Mouse (Mus musculus): ENCODE data around the gene AW549877. TPM values are rescaled to one million over a fixed set of nuclear protein-coding genes. Genes with fewer than 3 reads are reported as not detected.

Gene AW549877
- 10 to 100 TPM; 33.3 to 34.5 TPM for polyA plus RNA-seq (2017; shearing (Covaris generic))

DNA sequence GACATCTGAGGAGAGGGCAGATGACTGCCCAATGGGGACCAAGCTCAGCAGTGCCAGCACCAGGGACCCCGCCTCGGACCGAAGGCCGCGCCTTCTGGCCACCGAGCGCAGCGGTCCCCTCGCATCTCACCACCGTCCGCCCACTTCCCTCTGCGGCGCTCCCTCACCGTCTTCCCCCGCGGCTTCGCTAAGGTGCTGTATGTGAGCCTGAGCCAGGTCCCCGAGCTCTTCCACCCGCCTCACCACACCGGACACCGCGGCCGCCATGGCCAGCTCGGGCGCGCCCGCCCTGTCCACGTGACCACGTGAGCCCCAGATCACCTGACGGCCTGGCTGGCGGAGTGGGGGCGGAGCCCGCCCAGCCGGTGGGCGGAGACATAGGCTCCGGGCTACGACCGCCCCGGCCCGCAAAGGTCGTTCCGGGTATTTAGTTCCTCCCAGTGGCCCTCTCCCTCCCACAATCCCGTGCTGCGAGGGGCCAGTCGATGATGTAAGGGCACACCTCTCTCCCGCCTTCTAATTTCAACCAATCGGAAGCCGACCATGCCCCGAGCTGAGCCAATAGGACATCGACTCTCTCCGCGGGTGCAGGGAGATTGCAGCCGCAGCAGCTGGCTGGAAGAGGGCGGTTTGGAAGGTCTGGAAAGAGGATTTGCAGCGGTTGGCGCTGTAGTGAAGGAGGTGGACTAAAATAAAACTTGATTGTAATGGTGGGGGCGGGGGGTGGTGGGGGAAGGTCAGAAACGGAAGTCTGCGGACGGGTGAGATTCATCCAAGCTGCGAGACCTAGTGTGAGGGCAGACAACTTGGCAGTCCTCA is at the start of gene AW549877:
TSS of gene AW549877 (minus strand) at position 297 of the 819 bp plus-strand sequence.
- peak; percentile 95 for ATAC-seq

DNA sequence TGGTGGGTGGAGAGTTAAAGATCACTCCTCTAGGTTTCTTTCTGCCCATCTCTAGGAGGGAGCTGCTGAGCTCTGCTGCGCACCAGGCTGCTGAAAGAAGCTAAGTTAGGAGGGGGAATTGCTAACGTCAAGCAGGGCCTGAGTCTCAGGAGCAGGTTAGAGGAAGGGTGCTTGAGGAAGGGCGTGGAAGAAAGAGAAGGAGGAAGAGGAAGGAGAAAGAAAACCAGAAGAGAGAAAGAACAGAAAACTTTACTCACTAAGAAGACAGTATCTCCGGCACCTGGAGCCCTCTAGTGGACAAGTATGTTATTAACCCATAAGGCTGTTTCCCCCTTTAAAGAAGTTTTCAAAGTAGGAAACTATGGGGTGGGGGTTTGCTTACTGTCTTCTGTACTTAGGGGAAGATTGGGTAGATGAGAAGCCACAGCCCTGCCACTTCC is 47.5 kb upstream of the AW549877 start:
- peak; percentile 88 for ATAC-seq

DNA sequence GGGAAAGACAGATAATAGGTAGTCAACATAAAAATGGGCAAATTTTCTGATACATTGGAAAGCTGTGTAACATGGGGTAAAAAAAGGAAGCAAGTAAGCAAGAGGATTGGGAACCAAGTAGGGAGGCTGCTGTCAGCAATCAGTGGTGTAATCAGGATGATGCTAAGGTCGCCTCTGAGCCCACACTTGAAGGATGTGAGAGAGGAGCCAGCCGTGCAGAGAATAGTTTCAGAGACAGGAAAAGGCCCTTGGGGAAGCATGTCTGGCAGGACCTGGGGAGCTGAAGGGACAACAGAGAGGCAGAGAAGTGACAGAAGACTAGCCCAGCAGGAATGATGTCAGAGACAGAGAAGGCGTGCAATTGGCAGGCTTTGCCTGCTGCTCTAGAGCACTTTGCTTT is 46.9 kb upstream of the AW549877 start:
- ATAC-seq = peak; percentile 18

DNA sequence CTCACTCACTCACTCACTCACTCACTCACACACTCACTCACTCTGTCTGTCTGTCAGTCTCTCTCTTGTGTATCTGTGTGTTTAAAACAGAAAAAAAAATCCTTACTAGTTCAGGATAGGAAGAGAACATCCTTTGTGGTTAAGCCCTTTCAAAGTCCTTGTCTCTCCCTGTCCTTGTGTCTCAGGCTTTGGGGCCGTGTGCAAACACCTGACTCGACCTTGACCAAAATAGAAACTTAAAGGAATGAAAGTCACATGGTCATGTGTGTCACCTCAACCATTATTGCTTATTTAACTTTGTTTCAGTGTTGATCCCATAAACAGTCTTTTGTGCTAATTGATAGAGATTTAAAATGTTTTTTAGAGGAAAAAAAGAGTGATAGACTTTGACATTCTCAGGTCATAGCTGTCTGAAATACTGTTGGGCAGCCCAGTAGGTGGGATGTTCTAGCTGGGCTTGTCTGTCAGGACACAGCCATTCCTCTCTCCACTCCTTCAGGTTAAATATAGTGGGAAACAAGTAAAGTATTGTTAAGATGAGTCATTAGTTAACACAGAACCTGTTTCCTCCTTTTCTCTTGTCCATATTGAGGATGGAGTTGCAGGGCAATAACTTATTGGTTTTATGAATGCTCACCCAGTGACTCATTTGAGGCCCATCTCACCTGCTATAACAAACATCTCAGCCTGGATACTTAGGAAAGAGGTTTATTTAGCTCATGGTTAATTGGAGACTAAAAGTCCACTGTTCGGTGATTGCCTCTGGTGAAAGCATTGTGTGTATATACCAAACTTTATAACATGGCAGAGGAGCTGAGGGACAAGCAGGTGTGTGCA is 37.8 kb upstream of the AW549877 start:
- no peak for ATAC-seq

DNA sequence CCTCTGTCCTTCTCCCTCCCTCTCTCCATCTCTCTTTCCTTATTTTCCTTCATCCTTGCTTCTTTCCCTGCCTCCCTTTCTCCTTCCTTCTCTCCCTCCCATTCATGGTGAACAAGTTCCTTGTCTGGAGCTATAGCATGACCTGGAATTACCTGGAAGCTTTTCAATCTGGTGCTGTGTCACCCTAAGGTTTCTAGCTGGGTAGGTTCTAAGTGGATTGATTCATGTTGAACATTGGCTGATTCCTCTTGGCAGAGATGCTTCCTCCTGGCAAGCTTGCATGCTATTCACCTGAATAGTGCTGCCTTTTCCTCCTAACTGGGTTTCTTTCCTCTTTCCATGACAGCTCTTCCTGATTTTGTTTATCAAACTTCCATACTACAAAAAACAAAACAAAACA is 33.4 kb upstream of the AW549877 start:
- no peak for ATAC-seq

DNA sequence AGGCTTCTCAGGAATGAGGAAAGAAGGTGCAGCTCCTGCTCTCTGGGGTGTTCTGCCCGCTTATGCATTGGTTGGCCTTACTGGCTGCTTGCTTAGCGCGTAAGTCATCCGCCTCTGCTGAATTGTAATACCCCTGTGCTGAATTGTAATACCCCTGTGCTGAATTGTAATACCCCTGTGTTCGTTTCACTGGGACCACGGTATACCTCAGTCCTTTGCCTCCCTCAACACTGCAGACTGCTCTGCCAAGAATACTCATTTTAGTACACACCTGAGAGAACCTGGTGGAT is 32.8 kb upstream of the AW549877 start:
- ATAC-seq = no peak

DNA sequence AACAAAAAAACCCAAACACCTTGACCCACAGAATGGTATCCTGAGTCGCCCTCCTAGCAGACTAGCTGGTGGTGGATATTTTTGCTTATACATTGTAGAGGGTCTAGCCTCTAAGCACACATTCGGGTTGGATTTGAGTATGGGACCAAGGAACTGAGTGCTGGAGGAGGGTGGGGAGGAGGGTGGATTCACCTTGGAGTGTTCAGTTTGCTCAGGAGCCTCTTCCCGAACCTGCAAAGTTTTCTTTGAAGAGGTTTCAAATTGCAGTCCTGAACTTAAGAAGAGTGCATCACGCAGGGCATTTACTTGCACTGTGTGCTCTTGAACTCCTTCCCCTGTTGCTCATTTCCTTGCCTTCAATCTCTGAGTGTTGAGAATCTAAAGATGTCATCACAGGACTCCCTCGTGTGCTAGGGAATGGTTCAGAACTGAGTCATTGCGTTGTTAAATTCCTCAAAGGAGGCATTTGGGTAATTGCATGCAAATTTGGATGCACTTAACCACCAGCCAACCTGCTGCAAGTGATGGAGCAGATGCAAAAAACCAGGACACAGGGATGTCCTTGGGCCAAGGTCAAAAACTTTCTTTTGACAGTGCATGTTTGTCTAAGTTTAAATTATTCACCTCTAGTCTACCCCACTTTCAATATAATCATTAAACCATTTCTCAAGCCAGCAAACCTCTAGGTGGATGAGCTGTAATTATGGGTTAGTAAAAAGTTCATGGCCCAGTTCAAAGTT is 32.3 kb upstream of the AW549877 start:
- no peak for ATAC-seq

DNA sequence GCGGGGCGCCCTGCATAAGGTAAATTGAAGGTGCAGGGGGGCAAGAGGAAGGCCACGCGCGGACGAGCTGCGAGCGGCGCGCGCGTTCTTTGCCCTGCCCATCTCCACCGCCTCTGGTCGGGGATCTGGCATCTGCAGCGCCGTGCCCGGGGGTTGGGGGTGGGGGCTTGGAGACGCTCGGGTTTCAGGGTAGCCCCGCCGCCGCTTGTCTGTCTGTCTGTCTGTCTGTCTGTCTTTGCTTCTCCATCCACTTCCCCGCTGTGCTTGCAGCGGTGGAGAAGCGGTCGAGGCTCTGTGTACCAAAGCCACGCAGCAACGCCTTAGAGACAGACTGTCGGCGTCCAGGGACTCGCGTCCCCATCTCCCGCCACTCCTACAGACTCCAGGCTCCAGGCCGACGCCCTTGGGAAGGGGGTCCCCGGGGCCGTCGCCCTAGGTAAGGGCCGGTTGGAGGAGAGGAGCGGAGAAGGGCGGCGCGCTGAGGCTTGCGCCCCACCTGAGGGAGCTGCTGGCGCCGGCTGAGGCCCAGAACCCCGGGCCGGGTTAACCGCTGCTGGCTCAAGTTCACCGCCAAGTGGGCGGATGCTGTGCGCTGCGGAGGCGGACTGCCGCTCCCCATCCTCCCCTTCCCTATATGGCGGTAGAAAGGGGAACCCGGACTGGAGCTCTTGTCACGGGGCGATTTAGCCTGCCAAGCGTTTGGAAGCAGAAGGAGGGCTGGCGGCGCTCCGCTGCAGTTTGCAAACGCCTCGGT is 31.5 kb upstream of the AW549877 start:
- ATAC-seq = peak; percentile 65

DNA sequence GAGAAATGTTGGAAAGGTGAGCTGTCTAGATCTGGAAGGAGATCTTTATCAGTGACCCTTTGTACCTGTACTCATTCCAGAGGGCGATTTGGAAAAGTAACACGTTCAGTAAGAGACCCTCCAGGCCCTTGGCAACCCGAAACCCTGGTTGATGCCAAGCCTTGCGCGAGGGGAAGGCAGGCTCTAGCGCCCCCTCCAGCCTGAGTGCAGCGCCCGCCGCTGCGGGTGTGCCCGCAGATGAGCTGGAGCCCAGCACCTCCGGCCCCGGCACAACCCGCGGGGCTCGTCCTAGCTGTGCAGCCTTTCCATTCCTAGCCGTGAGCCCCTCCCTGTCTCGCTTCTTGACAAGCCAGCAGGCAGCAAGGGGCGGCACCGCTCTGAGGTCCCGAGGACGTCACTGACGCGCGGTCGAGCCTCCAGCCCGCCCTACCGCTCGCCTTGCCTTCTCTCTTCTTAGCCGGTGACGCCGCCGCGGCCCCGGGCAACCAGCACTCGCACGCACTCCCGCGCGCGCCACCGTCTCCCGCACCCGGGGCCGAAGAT is 30.8 kb upstream of the AW549877 start, which contains the start of gene Oxct1:
TSS of gene Oxct1 (plus strand) at position 153 of the 543 bp plus-strand sequence.
- ATAC-seq = peak; percentile 85

DNA sequence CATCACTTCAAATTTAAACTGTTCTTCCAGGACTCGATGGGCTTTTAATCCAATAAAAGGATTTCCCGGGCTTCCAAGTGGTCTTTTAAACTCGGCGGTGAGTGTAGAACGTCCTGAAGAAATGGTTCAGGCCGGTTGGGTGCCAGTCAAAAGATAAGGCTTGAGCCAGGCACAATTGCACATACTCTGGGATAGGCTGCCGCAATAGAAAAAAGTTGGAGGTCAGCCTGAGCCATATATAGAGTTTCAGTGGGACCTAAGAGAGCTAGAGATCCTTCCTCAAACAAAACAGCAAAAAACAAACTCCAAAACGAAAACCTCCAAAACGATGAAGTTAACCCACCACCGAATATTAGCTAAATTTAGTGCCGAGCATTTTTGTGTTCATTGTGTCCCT is 30.0 kb upstream of the AW549877 start:
- ATAC-seq = no peak

DNA sequence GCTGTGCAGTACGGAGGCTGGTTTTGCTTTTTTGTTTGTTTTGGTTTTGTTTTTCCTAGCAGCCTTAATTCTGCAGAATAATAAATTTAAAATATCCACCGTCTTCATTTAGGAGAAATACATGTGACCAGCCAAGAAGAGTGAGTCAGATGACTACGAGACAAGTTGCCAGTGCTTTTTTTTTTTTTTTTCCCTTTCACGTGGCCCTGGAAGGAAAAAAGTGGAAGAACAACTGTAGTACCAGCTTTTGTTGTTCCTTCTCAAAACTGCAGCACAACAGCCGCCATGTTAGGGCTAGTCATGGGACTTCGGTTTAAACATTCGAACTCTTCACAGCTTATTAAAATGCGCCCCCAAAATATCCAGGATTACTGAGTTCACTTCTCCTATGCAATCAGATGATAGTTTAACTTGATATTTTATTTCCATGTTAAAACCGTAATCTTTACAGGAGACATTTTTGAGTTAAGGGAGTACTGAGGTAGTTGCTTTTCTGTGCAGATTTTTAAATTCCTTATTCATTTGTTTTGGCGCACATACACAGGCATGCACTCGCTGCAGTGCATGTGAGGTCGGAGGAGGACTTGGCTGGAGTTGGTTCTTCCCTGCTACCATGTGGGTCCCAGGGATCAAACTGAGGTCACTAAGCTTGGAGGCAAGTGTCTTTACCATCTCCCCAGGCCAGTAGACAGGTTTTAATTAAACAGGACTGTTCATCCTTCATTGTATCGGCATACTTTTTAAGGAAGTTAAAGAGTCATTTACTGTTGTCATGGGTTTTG is 29.4 kb upstream of the AW549877 start:
- ATAC-seq = no peak

DNA sequence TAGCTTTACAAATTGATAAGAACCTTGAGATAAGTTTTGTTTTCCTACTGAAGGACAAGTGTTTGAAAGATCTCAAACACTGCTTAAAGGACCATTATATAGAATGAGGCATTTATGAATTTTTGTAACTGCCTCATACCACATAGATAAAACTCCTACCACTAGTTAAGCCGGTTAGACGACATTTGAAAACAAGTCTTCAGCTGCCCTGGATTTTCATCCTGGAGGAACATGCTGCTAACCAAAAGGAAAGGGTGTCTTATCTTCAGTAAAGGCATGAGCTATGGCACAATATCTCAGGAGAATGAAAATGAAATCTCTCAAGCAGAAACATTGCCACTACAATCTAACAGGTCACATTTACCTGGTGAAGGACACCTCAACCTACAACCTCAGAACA is 28.2 kb upstream of the AW549877 start:
- no peak for ATAC-seq

DNA sequence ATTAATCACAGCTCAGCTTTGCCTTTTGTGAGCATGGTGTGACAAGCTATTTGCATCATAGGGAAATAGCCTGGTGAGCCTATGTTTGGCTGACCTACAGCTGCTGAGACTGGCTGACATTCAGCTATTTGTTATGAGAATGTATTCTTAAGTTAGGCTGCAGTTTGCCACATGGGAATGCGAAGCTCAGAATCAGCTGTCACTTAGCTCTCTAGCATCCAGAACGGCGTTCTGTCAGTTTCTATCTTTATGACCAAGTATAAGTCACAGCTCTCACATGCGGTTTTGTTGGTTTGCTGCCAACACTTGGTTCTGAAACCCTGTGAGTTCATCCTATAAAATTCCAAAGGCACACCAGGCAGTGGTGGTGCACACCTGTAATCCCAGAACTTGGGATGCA is 25.2 kb upstream of the AW549877 start:
- ATAC-seq = no peak

DNA sequence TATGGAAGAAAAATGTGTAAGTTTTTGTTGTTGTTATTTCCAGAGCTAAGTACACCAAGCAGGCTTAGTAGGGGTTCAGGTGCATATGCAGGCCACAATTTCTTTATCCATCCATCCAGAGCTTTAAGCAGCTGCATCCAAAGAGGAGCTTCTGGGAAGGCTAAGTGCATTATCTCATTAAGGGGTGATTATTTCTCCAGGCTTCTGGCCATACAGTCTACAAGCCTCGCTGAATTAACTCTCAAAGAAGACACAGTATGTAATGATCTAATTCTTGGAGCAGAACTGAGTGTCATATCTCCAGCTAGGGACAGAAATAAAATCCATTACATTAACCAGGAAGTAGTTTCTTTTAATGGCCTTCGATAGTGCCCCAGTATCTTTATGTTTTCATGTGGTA is 18.3 kb upstream of the AW549877 start:
- ATAC-seq = no peak

DNA sequence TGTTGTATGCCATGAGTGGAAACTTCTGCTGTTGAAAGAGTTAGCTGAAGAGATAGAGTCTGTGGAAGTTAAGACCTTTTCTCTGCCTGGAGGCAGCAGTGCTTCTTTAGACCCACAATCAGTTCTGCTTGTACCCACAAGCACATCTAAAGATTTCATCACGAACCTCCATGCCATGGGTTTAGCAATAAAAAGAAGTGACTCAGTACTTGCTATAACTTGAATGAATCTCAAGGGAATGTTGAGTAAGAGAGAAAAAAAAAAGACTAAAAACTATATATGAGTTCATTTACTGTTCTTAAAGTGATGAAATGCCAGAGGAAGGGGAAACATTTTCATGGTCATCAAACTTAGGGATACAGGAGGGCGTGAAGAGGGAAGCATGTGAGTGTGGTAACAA is 5.0 kb upstream of the AW549877 start:
- ATAC-seq = no peak

DNA sequence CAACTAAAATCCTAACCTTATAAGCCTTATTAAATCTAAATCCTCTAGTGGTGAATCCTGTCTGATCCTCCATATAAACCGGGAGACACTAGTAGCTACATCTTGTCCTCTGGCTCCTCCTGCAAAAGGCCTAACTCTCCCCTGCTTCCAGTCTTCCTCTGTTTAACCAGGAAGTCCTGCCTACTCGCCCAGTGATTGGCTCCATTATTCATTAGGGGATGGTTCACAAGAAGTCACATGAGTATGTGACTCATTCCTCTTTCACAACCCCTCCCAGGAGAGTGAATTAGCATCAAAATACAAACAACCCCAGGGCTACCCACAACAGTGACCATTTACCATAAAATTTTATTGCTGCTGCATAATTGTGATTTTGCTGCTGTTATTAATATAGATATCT is 3.6 kb upstream of the AW549877 start:
- ATAC-seq = no peak

DNA sequence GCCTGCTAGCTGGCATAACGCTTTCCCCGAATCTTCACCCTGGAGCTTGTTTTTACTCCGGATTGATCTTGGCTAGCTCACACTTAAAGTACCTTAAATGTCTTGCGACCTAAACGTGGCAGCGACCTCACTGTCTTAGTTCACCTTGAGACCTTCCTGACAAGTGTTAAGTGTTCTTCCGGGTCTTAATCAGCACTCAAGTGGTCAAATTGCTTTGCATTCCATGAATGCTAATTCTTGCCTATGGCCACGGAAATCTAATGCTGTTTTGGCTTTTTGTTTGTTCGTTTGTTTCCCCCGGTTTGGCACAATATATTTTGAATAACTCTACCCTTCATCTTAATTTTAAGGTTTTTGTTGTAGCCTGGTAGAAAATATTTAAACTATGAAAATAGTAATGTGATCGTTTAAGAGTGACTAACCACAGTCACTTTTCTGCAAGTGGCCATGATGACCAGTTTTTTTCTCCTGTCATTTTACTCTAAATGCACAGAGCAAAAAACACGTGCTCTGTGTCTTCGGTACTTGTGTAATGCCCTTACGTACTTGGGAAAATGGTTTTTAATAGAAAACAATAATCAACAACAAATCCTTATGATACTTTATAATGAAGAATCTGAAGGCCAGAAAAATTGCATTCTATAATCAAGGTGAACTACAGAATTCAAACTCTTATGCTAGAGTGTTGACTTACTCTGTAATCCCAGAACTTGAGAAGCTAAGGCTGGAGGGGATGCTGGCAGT is 895 bp upstream of the AW549877 start:
- no peak for ATAC-seq

DNA sequence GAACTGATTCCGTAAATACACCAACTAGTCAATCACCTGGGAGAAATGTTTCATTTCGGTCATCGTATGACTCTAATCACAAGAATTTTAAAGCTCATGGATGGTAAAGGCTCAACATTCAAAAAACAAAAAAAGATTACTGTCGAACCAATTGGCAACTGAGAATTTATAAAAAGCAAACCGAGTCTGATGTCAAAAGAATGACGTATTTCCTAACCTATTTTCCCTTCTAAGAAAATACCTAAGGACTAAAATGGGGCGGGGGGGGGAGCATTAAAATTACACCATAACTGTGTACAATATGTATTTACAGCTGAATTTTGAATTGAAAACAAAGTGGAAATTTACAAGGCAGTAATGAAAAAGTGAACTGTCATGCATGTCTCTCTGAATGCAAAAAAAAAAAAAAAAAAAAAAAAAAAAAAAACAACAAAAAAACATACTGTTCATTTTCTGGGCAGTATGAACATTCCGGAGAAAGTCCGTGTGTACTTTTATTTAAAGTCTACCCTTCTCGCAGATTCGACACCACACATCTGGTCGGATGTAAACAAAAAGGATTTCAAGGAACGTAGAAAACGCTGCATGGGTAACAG is 594 bp downstream of the AW549877 start:
- ATAC-seq = no peak

DNA sequence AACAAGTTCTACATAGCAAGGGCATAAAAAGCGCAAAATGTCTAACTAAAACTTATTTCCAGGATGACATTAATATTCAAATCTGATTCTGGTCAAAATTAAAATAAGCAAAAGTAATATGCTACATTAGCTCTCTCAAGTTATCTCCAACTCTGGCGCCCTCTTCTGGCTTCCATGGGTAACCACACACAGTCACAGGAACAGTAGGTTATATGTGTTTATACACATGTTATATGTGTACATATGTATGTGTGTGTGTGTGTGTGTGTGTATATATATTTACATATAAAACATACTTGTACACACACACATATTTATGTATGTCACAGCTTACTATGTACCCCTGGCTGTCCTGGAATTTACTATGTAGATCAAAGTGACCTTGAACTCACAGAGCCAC is 7.6 kb downstream of the AW549877 start:
- ATAC-seq = peak; percentile 77

DNA sequence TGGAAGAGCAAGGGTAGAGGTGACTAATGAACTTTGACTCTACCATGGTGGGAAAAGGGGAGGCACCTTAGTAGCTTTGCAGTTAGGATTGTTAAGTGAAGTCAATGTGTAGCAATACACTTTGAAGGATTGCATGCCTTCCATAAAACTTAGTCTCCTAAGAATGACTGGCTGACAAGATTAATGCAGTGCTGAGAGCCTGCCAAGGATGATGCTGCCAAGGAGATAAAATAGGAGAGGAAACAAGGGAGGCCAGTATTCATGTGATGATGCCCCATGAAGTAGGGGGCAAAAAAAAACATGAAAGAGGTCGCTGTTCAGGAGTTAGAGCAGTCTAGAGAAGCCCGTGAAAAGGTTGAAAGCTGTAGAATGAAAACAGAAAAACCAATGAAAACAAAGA is 10.7 kb downstream of the AW549877 start:
- no peak for ATAC-seq
